Mouse (Mus musculus) testis, adult 2 months (tissue): ENCODE data around the gene 9530068E07Rik.

Experiments used
- CTCF ChIP-seq: fragments of 200-500 bp; IDR thresholded peaks from 2 replicates; pipeline ENCODE4 v1.5.1; 2012; ENCODE audit warnings: low read depth, mild to moderate bottlenecking, inconsistent platforms, low read length, moderate library complexity; ENCODE audit not compliant: control insufficient read depth, insufficient read depth, insufficient replicate concordance
- POLR2A ChIP-seq: fragments of 200-500 bp; IDR thresholded peaks from 2 replicates; pipeline ENCODE4 v1.6.1; 2012; ENCODE audit warnings: low read depth, mild to moderate bottlenecking, inconsistent platforms, low read length, moderate library complexity; ENCODE audit not compliant: control insufficient read depth

DNA sequence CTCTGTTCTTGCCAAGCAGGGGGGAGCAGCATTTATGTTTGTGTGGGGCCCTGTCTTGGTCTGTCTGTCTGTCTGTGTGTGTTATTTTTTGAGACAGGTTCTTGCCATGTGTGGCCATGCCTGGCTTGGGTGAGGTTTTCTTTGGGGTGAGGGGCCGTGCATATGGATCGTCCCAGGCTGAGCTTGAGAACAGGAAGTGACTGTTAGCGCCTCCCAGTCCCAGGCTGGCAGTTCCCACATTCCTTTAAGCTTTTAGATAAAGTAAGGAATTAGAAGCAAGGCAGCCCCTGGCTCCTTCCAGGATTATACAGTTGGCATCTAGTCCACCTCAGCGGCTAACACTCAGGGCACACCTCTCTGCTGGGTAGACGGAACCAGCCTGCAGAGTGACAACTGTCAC, 13.1 kb downstream of the 9530068E07Rik start:
- no peak for TF ChIP-seq CTCF
- no peak for TF ChIP-seq POLR2A
